Mouse (Mus musculus) erythroblast, embryonic 14.5 days (primary cell): ENCODE data around the gene Ppp1r12b. TPM values are rescaled to one million over a fixed set of nuclear protein-coding genes. Genes with fewer than 3 reads are reported as not detected.

Experiments
- H3K27me3 ChIP-seq: 2 replicates; pipeline ENCODE4 v1.6.1; 2012; ENCODE audit warnings: inconsistent platforms; ENCODE audit not compliant: control insufficient read depth
- H3K36me3 ChIP-seq: 2 replicates; pipeline ENCODE4 v1.6.1; 2012; ENCODE audit warnings: mild to moderate bottlenecking, inconsistent platforms; ENCODE audit not compliant: control insufficient read depth
- H3K4me1 ChIP-seq: 2 replicates; pipeline ENCODE4 v1.6.1; 2012; ENCODE audit warnings: inconsistent platforms; ENCODE audit not compliant: control insufficient read depth
- H3K4me3 ChIP-seq: replicated peaks from 2 replicates; pipeline ENCODE3; 2012; ENCODE audit warnings: moderate library complexity, mild to moderate bottlenecking, inconsistent platforms
- H3K9me3 ChIP-seq: 2 replicates; pipeline ENCODE4 v1.6.1; 2012; ENCODE audit warnings: low read length, inconsistent platforms, mixed read lengths; ENCODE audit not compliant: control insufficient read depth
- GATA1 ChIP-seq: IDR thresholded peaks from 2 replicates; pipeline ENCODE4 v1.6.1; 2012; ENCODE audit warnings: low read length, inconsistent platforms, mixed read lengths
- TAL1 ChIP-seq: IDR thresholded peaks from 3 replicates; pipeline ENCODE4 v1.6.1; 2012; ENCODE audit warnings: low read length, inconsistent platforms, mixed read lengths
- polyA plus RNA-seq: library from polyadenylated mRNA; stranded (reverse); fragments of >175 nt; gene quantifications from 2 replicates; pipeline ENCODE4 v1.2.3, GENCODE M21; 2012

The Ppp1r12b gene
- polyA plus RNA-seq, 1 experiment, result 0.11 TPM

- Histone ChIP-seq H3K36me3 (peaks cover 24% of the 10 kb centered on the region), H3K4me3 (no peak overlapping the region)
Observed at GRCm38 (mm10) chr1:134866426-134866825, 89.3 kb downstream of the Ppp1r12b start.

GRCm38 (mm10) chr1:134865552-134865951 is 90.2 kb downstream of the Ppp1r12b start:
- TF ChIP-seq TAL1 (no peak), GATA1 (no peak)
- H3K4me3 ChIP-seq, result no peak overlapping the region
- no peaks in the 10 kb centered on the region for H3K27me3 ChIP-seq
- peaks cover 24% of the 10 kb centered on the region for H3K36me3 ChIP-seq
- H3K4me1 ChIP-seq, result no peaks in the 10 kb centered on the region
- H3K9me3 ChIP-seq, result no peaks in the 10 kb centered on the region

More at GRCm38 (mm10) chr1:134866426-134866825, 89.3 kb downstream of the Ppp1r12b start:
- no peaks in the 10 kb centered on the region for H3K4me1 ChIP-seq
- no peaks in the 10 kb centered on the region for H3K27me3 ChIP-seq
- no peaks in the 10 kb centered on the region for H3K9me3 ChIP-seq
- TF ChIP-seq GATA1 (no peak), TAL1 (no peak)

- H3K27me3 ChIP-seq, result no peaks in the 10 kb centered on the region
- TF ChIP-seq TAL1 (no peak), GATA1 (no peak)
- H3K36me3 ChIP-seq, result peaks cover 10% of the 10 kb centered on the region
- no peaks in the 10 kb centered on the region for H3K9me3 ChIP-seq
- H3K4me1 ChIP-seq, result no peaks in the 10 kb centered on the region
- no peak overlapping the region for H3K4me3 ChIP-seq
Observed at GRCm38 (mm10) chr1:134860538-134860937, 95.2 kb downstream of the Ppp1r12b start.

- Histone ChIP-seq H3K27me3 (no peaks in the 10 kb centered on the region), H3K9me3 (no peaks in the 10 kb centered on the region), H3K36me3 (peaks cover 4% of the 10 kb centered on the region), H3K4me3 (no peak overlapping the region), H3K4me1 (no peaks in the 10 kb centered on the region)
- TF ChIP-seq GATA1 (no peak), TAL1 (no peak)
Observed at GRCm38 (mm10) chr1:134858344-134859053, 97.2 kb downstream of the Ppp1r12b start.

- no peak overlapping the region for H3K4me3 ChIP-seq
- peaks cover 12% of the 10 kb centered on the region for H3K36me3 ChIP-seq
- no peaks in the 10 kb centered on the region for H3K27me3 ChIP-seq
- no peak for TF ChIP-seq GATA1
- no peak for TF ChIP-seq TAL1
- no peaks in the 10 kb centered on the region; the same call in 1 of the 2 replicates for H3K4me1 ChIP-seq
- no peaks in the 10 kb centered on the region for H3K9me3 ChIP-seq
Observed at GRCm38 (mm10) chr1:134854325-134854982, 101.3 kb downstream of the Ppp1r12b start.

GRCm38 (mm10) chr1:134852797-134853196 is 102.9 kb downstream of the Ppp1r12b start:
- no peaks in the 10 kb centered on the region; the same call in 1 of the 2 replicates for H3K4me1 ChIP-seq
- H3K27me3 ChIP-seq, result no peaks in the 10 kb centered on the region
- no peak overlapping the region for H3K4me3 ChIP-seq
- no peaks in the 10 kb centered on the region for H3K9me3 ChIP-seq
- H3K36me3 ChIP-seq, result peaks cover 12% of the 10 kb centered on the region
- TF ChIP-seq GATA1 (no peak), TAL1 (no peak)

GRCm38 (mm10) chr1:134851211-134851610 is 104.5 kb downstream of the Ppp1r12b start:
- Histone ChIP-seq H3K4me1 (no peaks in the 10 kb centered on the region; the same call in 1 of the 2 replicates), H3K27me3 (no peaks in the 10 kb centered on the region), H3K4me3 (no peak overlapping the region), H3K36me3 (peaks cover 12% of the 10 kb centered on the region), H3K9me3 (no peaks in the 10 kb centered on the region)
- TF ChIP-seq TAL1 (no peak), GATA1 (no peak)

GRCm38 (mm10) chr1:134850361-134850760 is 105.4 kb downstream of the Ppp1r12b start:
- Histone ChIP-seq H3K36me3 (peaks cover 12% of the 10 kb centered on the region), H3K27me3 (no peaks in the 10 kb centered on the region), H3K4me3 (no peak overlapping the region), H3K4me1 (no peaks in the 10 kb centered on the region; the same call in 1 of the 2 replicates), H3K9me3 (no peaks in the 10 kb centered on the region)
- TF ChIP-seq TAL1 (no peak), GATA1 (no peak)

- TF ChIP-seq TAL1, result no peak
- no peak for TF ChIP-seq GATA1
- no peaks in the 10 kb centered on the region for H3K9me3 ChIP-seq
- peaks cover 12% of the 10 kb centered on the region for H3K36me3 ChIP-seq
- no peaks in the 10 kb centered on the region for H3K27me3 ChIP-seq
- no peaks in the 10 kb centered on the region; the same call in 1 of the 2 replicates for H3K4me1 ChIP-seq
- no peak overlapping the region for H3K4me3 ChIP-seq
Observed at GRCm38 (mm10) chr1:134847851-134848250, 107.9 kb downstream of the Ppp1r12b start.
